9 mouse cellular contexts compared by ENCODE assay signal in genomic region chr2:84838593-84838949, GRCm38 (mm10). TPM values are rescaled to one million over a fixed set of nuclear protein-coding genes. Genes with fewer than 3 reads are reported as not detected.
DNase-seq lines count a peak whose midpoint lies in the region; ATAC-seq and TF ChIP-seq lines count a peak whose summit lies in the region.
"Had no signal": no experiment of that assay in that cellular context is flagged by ENCODE, and none has a peak within 500 bp of the region (broad histone marks: within the 10 kb centered on the region; RNA-seq: fewer than 3 reads in every experiment).

Gene Slc43a1, plus strand, starts transcription at chr2:84838850.

- 0 out of 2 replicates have a peak, but pooled peaks cover 10% of the 10 kb centered on the region for H3K27me3 ChIP-seq in heart, embryonic 12.5 days (replicated peaks)
- no peaks in the 10 kb centered on the region for H3K27me3 ChIP-seq in CH12.LX (replicated peaks)
- H3K27me3 ChIP-seq in forebrain, embryonic 14.5 days (replicated peaks; ENCODE audit: control insufficient read depth, insufficient read depth, low read length) = peaks cover 12% of the 10 kb centered on the region
- H3K27me3 ChIP-seq in liver, embryonic 14.5 days (ENCODE audit: control insufficient read depth, insufficient read depth, low read length) = no peaks in the 10 kb centered on the region

- H3K36me3 ChIP-seq in heart, embryonic 12.5 days = no peaks in the 10 kb centered on the region
- peaks cover 0 to 2% of the 10 kb centered on the region in 2 experiments for H3K36me3 ChIP-seq in CH12.LX (replicated peaks in 1 of 2; ENCODE audit: control insufficient read depth in 1 of 2, insufficient read depth in 1 of 2, low read length in 1 of 2)
- H3K36me3 ChIP-seq in forebrain, embryonic 14.5 days (ENCODE audit: control insufficient read depth, insufficient read depth, low read length) = no peaks in the 10 kb centered on the region
- H3K36me3 ChIP-seq in liver, embryonic 14.5 days (replicated peaks; ENCODE audit: control insufficient read depth, insufficient read depth, low read depth) = peaks cover 28% of the 10 kb centered on the region

- H3K27ac ChIP-seq in heart, embryonic 12.5 days (ENCODE audit: poor library complexity, severe bottlenecking) = peak within 1 kb of the TSS; percentile 98
- H3K27ac ChIP-seq in CH12.LX (ENCODE audit: insufficient read depth, low read depth) = no peak within 1 kb of the TSS
- H3K27ac ChIP-seq in forebrain, embryonic 14.5 days (ENCODE audit: low read depth, low read length) = no peak within 1 kb of the TSS
- peak within 1 kb of the TSS; percentile 98 for H3K27ac ChIP-seq in liver, embryonic 14.5 days

- peak within 1 kb of the TSS; percentile 90 for H3K4me3 ChIP-seq in heart, embryonic 12.5 days
- H3K4me3 ChIP-seq in CH12.LX (replicated peaks in 1 of 3; ENCODE audit: low read depth in 2 of 3, low read length in 2 of 3, poor library complexity in 1 of 3) = peak within 1 kb of the TSS in 2 of 3 experiments; percentile 20 to 56
- H3K4me3 ChIP-seq in forebrain, embryonic 14.5 days (ENCODE audit: low read depth, low read length) = peak within 1 kb of the TSS; percentile 55
- peak within 1 kb of the TSS; percentile 88 to 97 for H3K4me3 ChIP-seq in liver, embryonic 14.5 days (ENCODE audit: insufficient read depth in 1 of 2, low read depth in 2 of 2, low read length in 2 of 2)

- dilution Hi-C loops in CH12.LX (cut with MboI; ENCODE audit: extremely low pct_ligation_motif_present, extremely low pct_unique_long_range_greater_than_20kb, low sequenced_read_pairs) = no loop called here

- in situ Hi-C loops in CH12.LX (cut with MboI; ENCODE audit: low pct_ligation_motif_present, low pct_unique_long_range_greater_than_20kb, low sequenced_read_pairs) = no loop called here

- no peaks in the 10 kb centered on the region for H3K9me3 ChIP-seq in heart, embryonic 12.5 days (replicated peaks)
- peaks cover 7% of the 10 kb centered on the region for H3K9me3 ChIP-seq in CH12.LX (replicated peaks; ENCODE audit: low read length)
- no peaks in the 10 kb centered on the region for H3K9me3 ChIP-seq in forebrain, embryonic 14.5 days (replicated peaks; ENCODE audit: control insufficient read depth, low read length)
- H3K9me3 ChIP-seq in liver, embryonic 14.5 days (ENCODE audit: control insufficient read depth, low read length) = no peaks in the 10 kb centered on the region

- intact Hi-C loops in heart, postnatal 14 days (cut with DNase I) = no loop called here

- WGBS in heart, embryonic 12.5 days = 22% methylated on average over 10 of the region's 10 CpGs
- 10% methylated on average over 10 of the region's 10 CpGs for WGBS in forebrain, embryonic 14.5 days
- 20% methylated on average over 10 of the region's 10 CpGs for WGBS in liver, embryonic 14.5 days (ENCODE audit: insufficient replicate concordance)

- no peak for TF ChIP-seq CTCF in CH12.LX (conservative IDR thresholded peaks at IDR 0.05 in 1 of 2, IDR thresholded peaks at IDR 0.05 in 1 of 2; ENCODE audit: low read depth in 2 of 2, low read length in 2 of 2)
- TF ChIP-seq CTCF in liver, embryonic 14.5 days (IDR thresholded peaks at IDR 0.05; ENCODE audit: low read depth) = no peak

- H3K4me1 ChIP-seq in heart, embryonic 12.5 days (replicated peaks) = peaks cover 24% of the 10 kb centered on the region
- peaks cover 16 to 27% of the 10 kb centered on the region in 2 experiments for H3K4me1 ChIP-seq in CH12.LX (ENCODE audit: control insufficient read depth in 1 of 2, insufficient read depth in 2 of 2)
- peaks cover 5% of the 10 kb centered on the region; the same call in 1 of the 2 replicates for H3K4me1 ChIP-seq in forebrain, embryonic 14.5 days (ENCODE audit: control insufficient read depth, insufficient read depth, low read length)
- peaks cover 27 to 28% of the 10 kb centered on the region in 2 experiments for H3K4me1 ChIP-seq in liver, embryonic 14.5 days (replicated peaks; ENCODE audit: control insufficient read depth in 2 of 2, insufficient read depth in 2 of 2, low read length in 1 of 2)

- ATAC-seq in heart, embryonic 12.5 days (ENCODE audit: insufficient number of reproducible peaks, low FRiP score) = no peak
- ATAC-seq in forebrain, embryonic 14.5 days = no peak
- no peak for ATAC-seq in liver, embryonic 14.5 days (ENCODE audit: insufficient read depth)

- no peak for DNase-seq in heart, postnatal 14 days
- DNase-seq in CH12.LX (ENCODE audit: extremely low read depth) = no peak
- no peak for DNase-seq in forebrain, embryonic 14.5 days (ENCODE audit: low spot score)
- DNase-seq in liver, embryonic 14.5 days (ENCODE audit: low read depth in 3 of 3, low spot score in 3 of 3) = no peak
- DNase-seq in right cerebral cortex, postnatal 10 days (ENCODE audit: low spot score in 2 of 2) = no peak
- DNase-seq in layer of hippocampus, postnatal 10 days (ENCODE audit: low spot score in 2 of 2) = no peak
- DNase-seq in kidney, postnatal 14 days = no peak
- DNase-seq: layer of hippocampus, adult 9-11 months had no signal

- 0 out of 2 replicates have a peak, but pooled peaks have one; percentile 12 for TF ChIP-seq EP300 in CH12.LX (IDR thresholded peaks at IDR 0.05; ENCODE audit: low read length)
- no peak for TF ChIP-seq EP300 in liver, embryonic 14.5 days (IDR thresholded peaks at IDR 0.05; ENCODE audit: low read depth)

- H3K79me2 ChIP-seq in CH12.LX (replicated peaks; ENCODE audit: control insufficient read depth, extremely low read depth, insufficient read depth, poor library complexity, severe bottlenecking) = no peaks in the 10 kb centered on the region

- peak within 1 kb of the TSS; percentile 93 for H3K9ac ChIP-seq in heart, embryonic 12.5 days
- H3K9ac ChIP-seq in CH12.LX (ENCODE audit: insufficient read depth, low read depth) = no peak within 1 kb of the TSS; the same call in 1 of the 2 replicates
- peak within 1 kb of the TSS; percentile 67 for H3K9ac ChIP-seq in forebrain, embryonic 14.5 days (ENCODE audit: low read length)
- H3K9ac ChIP-seq in liver, embryonic 14.5 days (replicated peaks) = peak within 1 kb of the TSS; percentile 86

- no peak for TF ChIP-seq RAD21 in CH12.LX (IDR thresholded peaks at IDR 0.05; ENCODE audit: low read depth, low read length)

- TF ChIP-seq POLR2A in CH12.LX (IDR thresholded peaks at IDR 0.05; ENCODE audit: low read depth, low read length) = no peak

- peak within 1 kb of the TSS; percentile 93 for H3K4me2 ChIP-seq in heart, embryonic 12.5 days
- H3K4me2 ChIP-seq in CH12.LX (ENCODE audit: insufficient read depth, low read depth, poor library complexity, severe bottlenecking) = peak within 1 kb of the TSS; percentile 70
- H3K4me2 ChIP-seq in forebrain, embryonic 14.5 days (ENCODE audit: low read length) = peak within 1 kb of the TSS; percentile 97
- H3K4me2 ChIP-seq in liver, embryonic 14.5 days (ENCODE audit: low read depth) = peak within 1 kb of the TSS; percentile 99

TF ChIP-seq in CH12.LX, 34 proteins besides CTCF, POLR2A, EP300 and RAD21:
- TF ChIP-seq MYC (IDR thresholded peaks at IDR 0.05; ENCODE audit: low read depth, low read length) (no peak), USF2 (conservative IDR thresholded peaks at IDR 0.05; ENCODE audit: low read depth, low read length) (no peak), JUN (IDR thresholded peaks at IDR 0.05; ENCODE audit: insufficient read depth, low read depth, low read length) (no peak), JUND (conservative IDR thresholded peaks at IDR 0.05; ENCODE audit: low read depth, low read length) (no peak), MEF2A (IDR thresholded peaks at IDR 0.05; ENCODE audit: borderline replicate concordance, low read depth, low read length) (no peak)

RNA-seq across cellular contexts. Expression of gene Slc43a1, which starts in this region (rescaled TPM):
- 21.8 and 23.0 TPM in 2 replicates for polyA plus RNA-seq in heart, embryonic 12.5 days (2016; fragmentation: Nextera tagmentation; extraction: Ambion mirVana)
- 1 to 10 TPM; 2.9 to 3.6 TPM for total RNA-seq in heart, postnatal 14 days (2021)
- total RNA-seq in CH12.LX (2012; rRNA removed) (4.9 and 5.0 TPM in 2 replicates), CH12.LX (2014; rRNA removed) (0.19 TPM in 1 of 2 replicates, not detected in the other)
- polyA plus RNA-seq in CH12.LX (2012; ENCODE audit: insufficient read length, low read depth) = 0.30 and 0.71 TPM in 2 replicates
- polyA plus RNA-seq in forebrain, embryonic 14.5 days (2014; fragmentation: Nextera tagmentation; extraction: Ambion mirVana) = 3.4 and 4.0 TPM in 2 replicates
- polyA plus RNA-seq in liver, embryonic 14.5 days (2012; rRNA removed) = 144 and 151 TPM in 2 replicates
- 174 and 198 TPM in 2 replicates for polyA plus RNA-seq in liver, embryonic 14.5 days (2014; fragmentation: Nextera tagmentation; extraction: Ambion mirVana)
- under 1 TPM; 0.27 to 0.75 TPM for total RNA-seq in layer of hippocampus, postnatal 10 days (2021)

Comparison
In these comparisons a context has a peak if more than half of its experiments do, and no peak if none do; other contexts are left out.
1. H3K27ac ChIP-seq: peak in heart, embryonic 12.5 days (single experiment) and liver, embryonic 14.5 days (single experiment); none in CH12.LX (single experiment) and forebrain, embryonic 14.5 days (single experiment).
2. H3K4me3 ChIP-seq: peak in every context shown above with its lines; median percentile 92 in liver, embryonic 14.5 days; 90 in heart, embryonic 12.5 days; 55 in forebrain, embryonic 14.5 days; 38 in CH12.LX.
3. Peak in every context shown above with its lines, with median percentiles within 50 percentile points of each other: H3K4me2 ChIP-seq.